Mouse (Mus musculus) neutrophil, adult 83 days (primary cell): Measurements from ENCODE around the gene Dab1. TPM values are rescaled to one million over a fixed set of nuclear protein-coding genes. Genes with fewer than 3 reads are reported as not detected.

Experiments
- total RNA-seq, 2 experiments: library from RNA; stranded (reverse); gene quantifications; one replicate each; pipeline ENCODE4 v1.2.4; 2023

Dab1 gene
- not detected for total RNA-seq

DNA sequence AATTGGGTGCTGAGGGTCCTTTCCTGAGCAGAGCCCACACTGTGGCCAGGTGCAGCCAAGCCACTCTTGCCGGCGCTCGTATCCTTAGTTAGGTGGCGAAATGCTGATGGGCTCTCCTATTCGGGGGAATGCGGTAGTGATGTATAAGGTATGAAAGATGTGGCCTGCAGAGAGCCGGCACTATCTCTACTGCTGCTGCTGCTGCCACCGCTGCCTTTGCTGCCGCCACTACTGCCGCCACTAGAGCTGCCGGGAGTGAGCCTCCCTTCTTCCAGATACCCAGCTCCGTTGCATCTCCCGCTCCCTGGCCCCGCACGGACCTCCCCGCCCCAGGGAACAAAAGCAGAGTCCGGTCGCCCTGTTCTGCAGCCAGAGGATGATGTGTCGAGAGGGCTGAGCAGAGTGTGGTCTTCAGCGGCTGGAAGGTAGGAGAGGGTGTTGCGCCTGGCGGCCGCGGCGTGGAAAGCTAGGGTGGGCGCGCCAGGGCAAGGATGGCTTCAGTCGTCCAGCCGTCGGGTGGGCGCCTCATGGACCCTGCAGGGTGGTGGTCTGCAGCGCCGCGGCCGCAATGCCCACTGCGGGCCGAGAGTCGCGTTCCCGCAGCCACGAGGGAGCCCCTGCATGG is at the start of gene Dab1:
Gene Dab1 (plus strand): TSS at position 39 of the 625 bp plus-strand sequence.

DNA sequence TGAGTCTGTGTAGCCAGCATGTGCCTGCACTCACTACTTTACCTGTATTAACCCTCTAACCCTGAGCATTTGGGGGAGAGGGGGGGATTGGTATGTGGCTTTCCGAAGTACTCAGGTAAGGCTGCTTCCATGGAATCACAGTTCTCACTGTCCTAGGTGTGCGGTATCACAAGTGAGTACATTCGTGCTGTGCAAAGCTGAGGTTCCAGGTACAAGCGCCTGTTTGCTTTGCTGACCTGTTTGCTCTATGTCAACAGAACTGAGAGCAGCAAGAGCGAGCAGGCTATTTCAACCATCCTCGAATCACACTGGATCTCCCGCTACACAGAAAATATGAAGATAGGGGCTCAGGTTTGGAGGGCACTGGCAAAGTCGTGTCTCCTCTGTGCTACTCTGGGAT is 1146.9 kb downstream of the Dab1 start, which contains the start of gene C8b:
Gene C8b (plus strand): TSS at position 253 of the 400 bp plus-strand sequence.

